Mouse (Mus musculus) megakaryocyte, embryonic 14.5 days (primary cell): ENCODE measurements around the gene Raf1.

Experiments
- FLI1 ChIP-seq: IDR thresholded peaks from 2 replicates; pipeline ENCODE4 v1.6.1; 2012; ENCODE audit warnings: low read length, inconsistent platforms, mixed read lengths
- GATA1 ChIP-seq: IDR thresholded peaks from 3 replicates; pipeline ENCODE4 v1.6.1; 2012; ENCODE audit warnings: mixed read lengths, low read length, inconsistent platforms, borderline replicate concordance

GRCm38 (mm10) chr6:115688589-115688988, 12.2 kb upstream of the Raf1 start:
- TF ChIP-seq GATA1: no peak
- TF ChIP-seq FLI1: no peak
